Mouse (Mus musculus) ES-E14 (cell line): ENCODE measurements around the gene Rab5b. TPM values are rescaled to one million over a fixed set of nuclear protein-coding genes. Genes with fewer than 3 reads are reported as not detected.
A peak's percentile ranks its signal among the peaks of the same experiment; 100 is the strongest.

Source experiments
- DNase-seq: peaks from one replicate; pipeline ENCODE4 v3.0.0-alpha.2; 2013; ENCODE audit warnings: low read depth, low spot score
- H3K27ac ChIP-seq: 2 replicates; pipeline ENCODE4 v1.5.1; 2012; ENCODE audit warnings: low read depth, mild to moderate bottlenecking, low read length, moderate library complexity, mixed read lengths; ENCODE audit not compliant: poor library complexity, insufficient read depth, severe bottlenecking
- H3K36me3 ChIP-seq: 2 replicates; pipeline ENCODE4 v1.6.1; 2012; ENCODE audit warnings: mild to moderate bottlenecking, low read length, moderate library complexity, mixed read lengths; ENCODE audit not compliant: control insufficient read depth, poor library complexity, insufficient read depth, severe bottlenecking
- H3K4me1 ChIP-seq, 2 experiments: fragments of 150-350 bp in 1 of 2; sonication (generic) in 1 of 2; 2 replicates each; pipeline ENCODE4 v1.6.1; 2012; ENCODE audit warnings: low read length in 2 of 2, mild to moderate bottlenecking in 1 of 2, mixed read lengths in 1 of 2; ENCODE audit not compliant: control insufficient read depth in 2 of 2, insufficient read depth in 2 of 2, poor library complexity in 1 of 2
- H3K4me3 ChIP-seq, 2 experiments: fragments of 150-350 bp in 1 of 2; sonication (generic) in 1 of 2; 2 replicates each; pipeline ENCODE4 v1.5.1; 2012; ENCODE audit warnings: low read length in 2 of 2, low read depth in 1 of 2, mild to moderate bottlenecking in 1 of 2, mixed read lengths in 1 of 2; ENCODE audit not compliant: insufficient read depth in 1 of 2, poor library complexity in 1 of 2, severe bottlenecking in 1 of 2
- H3K9ac ChIP-seq: 2 replicates; pipeline ENCODE4 v1.6.1; 2012; ENCODE audit warnings: low read depth, mild to moderate bottlenecking, low read length, mixed read lengths; ENCODE audit not compliant: poor library complexity, insufficient read depth, severe bottlenecking
- H3K9me3 ChIP-seq: fragments of 150-350 bp; sonication (generic); 2 replicates; pipeline ENCODE4 v1.6.1; 2012; ENCODE audit warnings: low read depth, mild to moderate bottlenecking, low read length; ENCODE audit not compliant: control insufficient read depth, insufficient read depth
- CHD2 ChIP-seq: IDR thresholded peaks from 2 replicates; pipeline ENCODE4 v1.6.1; 2014; ENCODE audit warnings: mild to moderate bottlenecking, low read depth, low read length, inconsistent platforms
- HCFC1 ChIP-seq: IDR thresholded peaks from 2 replicates; pipeline ENCODE4 v1.6.1; 2012; ENCODE audit warnings: low read length, inconsistent platforms, borderline replicate concordance; ENCODE audit not compliant: insufficient read depth
- MAFK ChIP-seq: IDR thresholded peaks from 2 replicates; pipeline ENCODE4 v1.6.1; 2014; ENCODE audit warnings: mild to moderate bottlenecking, low read depth, low read length, inconsistent platforms; ENCODE audit not compliant: insufficient read depth
- ZC3H11A ChIP-seq: IDR thresholded peaks from 2 replicates; pipeline ENCODE4 v1.6.1; 2012; ENCODE audit warnings: low read depth, mild to moderate bottlenecking, inconsistent platforms, low read length, borderline replicate concordance
- ZNF384 ChIP-seq: IDR thresholded peaks from 2 replicates; pipeline ENCODE4 v1.6.1; 2012; ENCODE audit warnings: low read depth, low read length, inconsistent platforms
- in situ Hi-C, 2 experiments: fragments of 600-800 bp; cut with MboI; formaldehyde crosslinking; loops; one replicate each; pipeline ENCODE4 v1.15.1; 2025; ENCODE audit warnings: low sequenced_read_pairs in 2 of 2, inconsistent platforms in 1 of 2; ENCODE audit not compliant: unreplicated experiment in 2 of 2
- total RNA-seq: library from RNA; depleted of rRNA; stranded (reverse); fragments of 300-350 nt; gene quantifications from 2 replicates; pipeline ENCODE4 v1.2.3, GENCODE M21; 2012

Gene Rab5b
- total RNA-seq, 1 experiment, result 32.8 TPM

DNA sequence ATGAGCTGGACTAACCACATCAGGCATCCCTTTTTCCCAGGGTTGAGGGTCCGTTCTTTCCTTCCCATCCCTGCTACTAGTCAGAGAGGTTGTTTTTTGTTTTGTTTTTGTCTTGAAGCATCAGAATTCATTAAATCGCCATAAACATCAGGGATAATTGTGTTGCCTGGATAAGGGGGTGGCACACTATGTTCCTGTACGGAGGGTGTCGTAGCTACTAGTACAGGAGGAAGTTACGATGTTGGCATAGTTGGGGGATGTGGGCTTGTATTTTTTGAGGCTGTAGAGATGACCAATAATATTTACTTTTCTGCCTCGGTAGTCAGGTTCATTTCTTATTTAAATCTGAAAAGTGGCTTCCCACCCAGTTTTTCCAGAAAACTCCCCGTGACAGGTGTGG lies 47.2 kb upstream of the Rab5b start:
- Histone ChIP-seq H3K4me1 (peaks cover 14 to 22% of the 10 kb centered on the region in 2 experiments), H3K27ac (no peak overlapping the region), H3K36me3 (no peaks in the 10 kb centered on the region), H3K9me3 (no peaks in the 10 kb centered on the region), H3K9ac (peak overlapping the region; percentile 80; the same call in 1 of the 2 replicates), H3K4me3 (peak overlapping the region; percentile 82 to 89)
- DNase-seq, result no peak
- in situ Hi-C loops, result no loop called here
- TF ChIP-seq MAFK, result no peak
- no peak for TF ChIP-seq ZC3H11A
- TF ChIP-seq CHD2, result no peak
- no peak for TF ChIP-seq ZNF384
- TF ChIP-seq HCFC1, result no peak

DNA sequence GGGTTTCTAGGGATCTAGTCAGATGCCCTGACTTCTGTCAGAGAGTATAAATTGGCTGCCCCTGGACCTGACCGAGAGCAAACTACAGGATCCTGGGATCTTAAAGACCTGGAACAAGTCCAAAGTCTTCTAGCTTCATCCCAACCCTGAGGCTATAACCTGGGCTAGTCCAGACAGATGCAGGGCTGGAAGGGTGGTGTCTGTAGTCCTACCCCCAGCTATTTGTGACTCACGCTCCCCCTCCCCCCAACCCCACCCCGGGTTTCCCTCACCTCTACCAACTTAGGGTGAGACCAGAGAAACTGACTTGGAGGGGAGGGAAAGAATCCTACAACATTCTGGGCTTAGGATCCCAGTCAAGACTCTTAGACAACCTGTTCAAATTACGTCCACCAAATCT lies 46.6 kb upstream of the Rab5b start:
- H3K36me3 ChIP-seq, result no peaks in the 10 kb centered on the region
- no peak overlapping the region for H3K9ac ChIP-seq
- no peak overlapping the region; the same call in 1 of the 2 replicates for H3K27ac ChIP-seq
- TF ChIP-seq HCFC1 (no peak), ZC3H11A (no peak), CHD2 (no peak), MAFK (no peak), ZNF384 (no peak)
- no peaks in the 10 kb centered on the region for H3K9me3 ChIP-seq
- DNase-seq, result no peak
- peaks cover 14 to 22% of the 10 kb centered on the region in 2 experiments for H3K4me1 ChIP-seq
- H3K4me3 ChIP-seq, result peak overlapping the region; percentile 82 to 89; a peak in 3 of 4 replicates
- in situ Hi-C loops, result no loop called here

GRCm38 (mm10) chr10:128740296-128740695 lies 44.2 kb upstream of the Rab5b start:
- Histone ChIP-seq H3K9ac (no peak overlapping the region), H3K4me1 (peaks cover 15 to 23% of the 10 kb centered on the region in 2 experiments), H3K9me3 (no peaks in the 10 kb centered on the region), H3K4me3 (no peak overlapping the region), H3K27ac (no peak overlapping the region), H3K36me3 (peaks cover 4% of the 10 kb centered on the region; the same call in 1 of the 2 replicates)
- TF ChIP-seq HCFC1 (no peak), ZC3H11A (no peak), CHD2 (no peak), ZNF384 (no peak), MAFK (no peak)
- in situ Hi-C loops, result no loop called here
- DNase-seq, result no peak

- peak overlapping the region; percentile 80; the same call in 1 of the 2 replicates for H3K27ac ChIP-seq
- DNase-seq, result peak; percentile 84
Observed at GRCm38 (mm10) chr10:128737435-128737834, 41.4 kb upstream of the Rab5b start.

More at GRCm38 (mm10) chr10:128737435-128737834, 41.4 kb upstream of the Rab5b start:
- Histone ChIP-seq H3K4me3 (peak overlapping the region; percentile 35 to 50), H3K9me3 (no peaks in the 10 kb centered on the region), H3K36me3 (peaks cover 15% of the 10 kb centered on the region), H3K4me1 (peaks cover 9 to 15% of the 10 kb centered on the region in 2 experiments), H3K9ac (no peak overlapping the region)
- no peak for TF ChIP-seq ZNF384
- no peak for TF ChIP-seq MAFK
- no peak for TF ChIP-seq ZC3H11A
- TF ChIP-seq HCFC1, result no peak
- TF ChIP-seq CHD2, result no peak
- in situ Hi-C loops, result loop anchor here in 1 of 2 experiments (10.0 kb wide), 1 partner anchor 157 kb away; the partner anchor contains the start of gene Gdf11
